Mouse (Mus musculus) myocyte (in vitro differentiated cells): ENCODE results near the gene Slc35a5. TPM values are rescaled to one million over a fixed set of nuclear protein-coding genes. Genes with fewer than 3 reads are reported as not detected.

Experiments
- H3K27me3 ChIP-seq: one replicate; pipeline ENCODE4 v1.6.1; 2011; ENCODE audit not compliant: control insufficient read depth, insufficient read depth, insufficient read length
- H3K36me3 ChIP-seq: one replicate; pipeline ENCODE4 v1.6.1; 2011; ENCODE audit not compliant: control insufficient read depth, insufficient read depth
- H3K4me2 ChIP-seq: one replicate; pipeline ENCODE4 v1.6.1; 2011; ENCODE audit warnings: low read depth, control low read depth
- H3K4me3 ChIP-seq: one replicate; pipeline ENCODE4 v1.5.1; 2011; ENCODE audit warnings: mild to moderate bottlenecking, control low read depth, moderate library complexity
- H3K79me2 ChIP-seq: one replicate; pipeline ENCODE4 v1.6.1; 2011; ENCODE audit not compliant: control insufficient read depth, insufficient read depth
- H3ac ChIP-seq: one replicate; pipeline ENCODE4 v1.6.1; 2011; ENCODE audit not compliant: control insufficient read depth, insufficient read length
- CEBPB ChIP-seq: IDR thresholded peaks from 2 replicates; pipeline ENCODE4 v1.6.1; 2011; ENCODE audit warnings: mild to moderate bottlenecking, moderate library complexity; ENCODE audit not compliant: poor library complexity, insufficient read depth, severe bottlenecking
- E2F4 ChIP-seq: IDR thresholded peaks from one replicate; pipeline ENCODE4 v1.6.1; 2011; ENCODE audit warnings: mild to moderate bottlenecking, control low read depth, moderate library complexity; ENCODE audit not compliant: insufficient read depth
- MAX ChIP-seq: IDR thresholded peaks from one replicate; pipeline ENCODE4 v1.6.1; 2011; ENCODE audit warnings: low read depth, mild to moderate bottlenecking, control low read depth
- MYOD1 ChIP-seq, 3 experiments: IDR thresholded peaks; one replicate each; pipeline ENCODE4 v1.6.1; 2011; ENCODE audit warnings: control low read depth in 2 of 3, low read depth in 2 of 3, mild to moderate bottlenecking in 2 of 3, moderate library complexity in 1 of 3; ENCODE audit not compliant: insufficient read length in 2 of 3, control insufficient read depth in 1 of 3
- MYOG ChIP-seq, 3 experiments: IDR thresholded peaks; one replicate each; pipeline ENCODE4 v1.6.1; 2011; ENCODE audit warnings: control low read depth in 2 of 3, low read depth in 2 of 3, mild to moderate bottlenecking in 2 of 3; ENCODE audit not compliant: insufficient read length in 2 of 3, control insufficient read depth in 1 of 3, insufficient read depth in 1 of 3
- POLR2A ChIP-seq: IDR thresholded peaks from one replicate; pipeline ENCODE4 v1.6.1; 2011; ENCODE audit warnings: low read depth, mild to moderate bottlenecking, control low read depth, moderate library complexity; ENCODE audit not compliant: insufficient read length
- POLR2AphosphoS2 ChIP-seq: IDR thresholded peaks from one replicate; pipeline ENCODE4 v1.6.1; 2011; ENCODE audit warnings: low read depth, control low read depth; ENCODE audit not compliant: insufficient read length
- REST ChIP-seq: IDR thresholded peaks from one replicate; pipeline ENCODE4 v1.6.1; 2011; ENCODE audit warnings: mild to moderate bottlenecking, control low read depth, moderate library complexity; ENCODE audit not compliant: insufficient read depth, insufficient read length
- SRF ChIP-seq: IDR thresholded peaks from one replicate; pipeline ENCODE4 v1.6.1; 2011; ENCODE audit warnings: low read depth; ENCODE audit not compliant: control insufficient read depth, insufficient read length
- TCF12 ChIP-seq: IDR thresholded peaks from one replicate; pipeline ENCODE4 v1.6.1; 2011; ENCODE audit warnings: mild to moderate bottlenecking, control low read depth; ENCODE audit not compliant: poor library complexity, insufficient read depth, severe bottlenecking
- TCF3 ChIP-seq: IDR thresholded peaks from one replicate; pipeline ENCODE4 v1.6.1; 2011; ENCODE audit warnings: low read depth, control low read depth; ENCODE audit not compliant: insufficient read length
- USF1 ChIP-seq: IDR thresholded peaks from one replicate; pipeline ENCODE4 v1.6.1; 2011; ENCODE audit warnings: low read depth, mild to moderate bottlenecking, control low read depth, moderate library complexity
- polyA plus RNA-seq: library from polyadenylated mRNA; unstranded; fragments of >200 nt; fragmentation: generic; extraction: Trizol; gene quantifications from one replicate; pipeline ENCODE4 v1.2.1, GENCODE M21; 2012; ENCODE audit warnings: missing spikeins

Slc35a5 gene
- polyA plus RNA-seq, 1 experiment: 2.5 TPM

GRCm38 (mm10) chr16:45196816-45197215 is 38.3 kb upstream of the Slc35a5 start:
- no peaks in the 10 kb centered on the region for H3K36me3 ChIP-seq
- no peak overlapping the region for H3K4me2 ChIP-seq
- H3ac ChIP-seq: no peak overlapping the region
- H3K79me2 ChIP-seq: no peaks in the 10 kb centered on the region
- H3K27me3 ChIP-seq: no peaks in the 10 kb centered on the region
- H3K4me3 ChIP-seq: no peak overlapping the region
- TF ChIP-seq SRF (no peak), TCF12 (no peak), MAX (no peak), USF1 (no peak), CEBPB (no peak), POLR2AphosphoS2 (no peak), REST (no peak), MYOD1 (IDR thresholded peaks at IDR 0.05; ENCODE audit: control insufficient read depth in 1 of 3, insufficient read length in 2 of 3, low read depth in 2 of 3) (no peak), POLR2A (no peak)

- H3K36me3 ChIP-seq: peaks cover 28% of the 10 kb centered on the region
- TF ChIP-seq MYOG (IDR thresholded peaks at IDR 0.05; ENCODE audit: control insufficient read depth in 1 of 3, insufficient read depth in 1 of 3, insufficient read length in 2 of 3, low read depth in 2 of 3): no peak
- TF ChIP-seq E2F4: no peak
- no peak for TF ChIP-seq POLR2A
- TF ChIP-seq SRF: no peak
- TF ChIP-seq TCF3: no peak
- TF ChIP-seq MYOD1 (IDR thresholded peaks at IDR 0.05; ENCODE audit: control insufficient read depth in 1 of 3, insufficient read length in 2 of 3, low read depth in 2 of 3): no peak
- no peak for TF ChIP-seq MAX
- TF ChIP-seq POLR2AphosphoS2: no peak
- no peak for TF ChIP-seq TCF12
- no peak for TF ChIP-seq USF1
- no peak for TF ChIP-seq CEBPB
- no peak for TF ChIP-seq REST
- H3K27me3 ChIP-seq: no peaks in the 10 kb centered on the region
- no peak overlapping the region for H3K4me3 ChIP-seq
- no peak overlapping the region for H3ac ChIP-seq
- no peaks in the 10 kb centered on the region for H3K79me2 ChIP-seq
- H3K4me2 ChIP-seq: no peak overlapping the region
These were observed 34.1 kb upstream of the Slc35a5 start for GRCm38 (mm10) chr16:45192613-45193012.

GRCm38 (mm10) chr16:45181824-45182223 is 23.3 kb upstream of the Slc35a5 start:
- Histone ChIP-seq H3K27me3 (no peaks in the 10 kb centered on the region), H3ac (no peak overlapping the region), H3K4me3 (no peak overlapping the region), H3K79me2 (no peaks in the 10 kb centered on the region), H3K4me2 (no peak overlapping the region), H3K36me3 (peaks cover 34% of the 10 kb centered on the region)
- TF ChIP-seq REST: no peak
- no peak for TF ChIP-seq TCF12
- no peak for TF ChIP-seq E2F4
- TF ChIP-seq CEBPB: no peak
- TF ChIP-seq USF1: no peak
- no peak for TF ChIP-seq TCF3
- TF ChIP-seq POLR2A: no peak
- no peak for TF ChIP-seq MAX
- TF ChIP-seq MYOG (IDR thresholded peaks at IDR 0.05; ENCODE audit: control insufficient read depth in 1 of 3, insufficient read depth in 1 of 3, insufficient read length in 2 of 3, low read depth in 2 of 3): no peak
- TF ChIP-seq POLR2AphosphoS2: no peak
- TF ChIP-seq MYOD1 (IDR thresholded peaks at IDR 0.05; ENCODE audit: control insufficient read depth in 1 of 3, insufficient read length in 2 of 3, low read depth in 2 of 3): no peak
- TF ChIP-seq SRF: no peak

- TF ChIP-seq MYOG (IDR thresholded peaks at IDR 0.05; ENCODE audit: control insufficient read depth in 1 of 3, insufficient read depth in 1 of 3, insufficient read length in 2 of 3, low read depth in 2 of 3): no peak
- no peak for TF ChIP-seq TCF12
- no peak for TF ChIP-seq MYOD1 (IDR thresholded peaks at IDR 0.05; ENCODE audit: control insufficient read depth in 1 of 3, insufficient read length in 2 of 3, low read depth in 2 of 3)
- no peak for TF ChIP-seq SRF
- TF ChIP-seq REST: no peak
- no peak for TF ChIP-seq POLR2A
- TF ChIP-seq E2F4: no peak
- no peak for TF ChIP-seq MAX
- no peak for TF ChIP-seq TCF3
- no peak for TF ChIP-seq CEBPB
- TF ChIP-seq USF1: no peak
- no peak for TF ChIP-seq POLR2AphosphoS2
These were observed 20.0 kb upstream of the Slc35a5 start for GRCm38 (mm10) chr16:45178552-45178951.

GRCm38 (mm10) chr16:45159389-45159716 is 847 bp upstream of the Slc35a5 start:
- H3K4me3 ChIP-seq: peak overlapping the region; percentile 92
- no peaks in the 10 kb centered on the region for H3K27me3 ChIP-seq
- peak overlapping the region; percentile 87 for H3ac ChIP-seq
- no peak for TF ChIP-seq TCF3
- no peak for TF ChIP-seq MYOD1 (IDR thresholded peaks at IDR 0.05; ENCODE audit: control insufficient read depth in 1 of 3, insufficient read length in 2 of 3, low read depth in 2 of 3)
- no peak for TF ChIP-seq POLR2AphosphoS2
- no peak for TF ChIP-seq REST
- TF ChIP-seq SRF: no peak
- TF ChIP-seq POLR2A: no peak
- TF ChIP-seq CEBPB: no peak
- no peak for TF ChIP-seq USF1
- TF ChIP-seq MAX: no peak
- TF ChIP-seq TCF12: no peak
- TF ChIP-seq MYOG (IDR thresholded peaks at IDR 0.05; ENCODE audit: control insufficient read depth in 1 of 3, insufficient read depth in 1 of 3, insufficient read length in 2 of 3, low read depth in 2 of 3): no peak
- no peak for TF ChIP-seq E2F4
- H3K79me2 ChIP-seq: peaks cover 45% of the 10 kb centered on the region
- peaks cover 6% of the 10 kb centered on the region for H3K36me3 ChIP-seq
- peak overlapping the region; percentile 82 for H3K4me2 ChIP-seq

More at GRCm38 (mm10) chr16:45178552-45178951, 20.0 kb upstream of the Slc35a5 start:
- no peak overlapping the region for H3ac ChIP-seq
- H3K36me3 ChIP-seq: peaks cover 24% of the 10 kb centered on the region
- peaks cover 5% of the 10 kb centered on the region for H3K79me2 ChIP-seq
- no peaks in the 10 kb centered on the region for H3K27me3 ChIP-seq
- no peak overlapping the region for H3K4me3 ChIP-seq
- H3K4me2 ChIP-seq: no peak overlapping the region
